Mouse (Mus musculus): ENCODE measurements around the gene Ankrd13b. TPM values are rescaled to one million over a fixed set of nuclear protein-coding genes. Genes with fewer than 3 reads are reported as not detected.
A peak's percentile ranks its signal among the peaks of the same experiment; 100 is the strongest.

Ankrd13b gene
- polyA plus RNA-seq, 1 experiment from 2014 or later = 11.6 TPM

DNA sequence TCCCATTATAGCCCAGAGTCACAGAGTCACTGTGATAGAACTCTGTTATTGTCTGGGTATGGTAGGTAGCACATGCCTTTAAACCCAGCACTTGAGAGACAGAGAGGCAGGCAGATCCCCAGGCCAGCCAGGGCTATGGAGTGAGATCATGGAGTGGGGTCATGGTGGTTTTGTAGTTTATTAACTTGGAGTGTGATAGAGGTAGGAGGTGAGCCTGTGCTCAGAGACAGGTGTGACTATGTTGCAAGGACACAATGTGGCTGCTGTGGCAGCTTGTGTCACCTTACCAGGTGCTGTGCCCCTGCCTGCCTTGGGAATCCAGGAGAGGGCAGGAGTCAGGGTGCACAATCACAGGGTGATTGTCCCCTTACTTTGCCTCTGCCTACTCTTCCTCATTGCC lies 6.0 kb upstream of the Ankrd13b start:
- peaks cover 14% of the 10 kb centered on the region for H3K36me3 ChIP-seq (ENCODE audit: control insufficient read depth, insufficient read depth, low read length)
- no peak overlapping the region for H3K9ac ChIP-seq (ENCODE audit: low read depth, low read length)
- no peak overlapping the region for H3K27ac ChIP-seq (replicated peaks; ENCODE audit: low read depth, low read length)
- no peak for DNase-seq (ENCODE audit: low spot score)
- no peak for ATAC-seq (ENCODE audit: low read depth)
- H3K9me3 ChIP-seq (ENCODE audit: control insufficient read depth, low read length) = no peaks in the 10 kb centered on the region
- no peak overlapping the region for H3K4me3 ChIP-seq (ENCODE audit: low read depth, low read length)
- peaks cover 30% of the 10 kb centered on the region for H3K4me1 ChIP-seq (ENCODE audit: control insufficient read depth, insufficient read depth, low read length)
- H3K4me2 ChIP-seq (ENCODE audit: low read depth, low read length) = peak overlapping the region; percentile 67; the same call in 1 of the 2 replicates
- no peaks in the 10 kb centered on the region for H3K27me3 ChIP-seq (replicated peaks; ENCODE audit: control insufficient read depth, insufficient read depth, low read length)

DNA sequence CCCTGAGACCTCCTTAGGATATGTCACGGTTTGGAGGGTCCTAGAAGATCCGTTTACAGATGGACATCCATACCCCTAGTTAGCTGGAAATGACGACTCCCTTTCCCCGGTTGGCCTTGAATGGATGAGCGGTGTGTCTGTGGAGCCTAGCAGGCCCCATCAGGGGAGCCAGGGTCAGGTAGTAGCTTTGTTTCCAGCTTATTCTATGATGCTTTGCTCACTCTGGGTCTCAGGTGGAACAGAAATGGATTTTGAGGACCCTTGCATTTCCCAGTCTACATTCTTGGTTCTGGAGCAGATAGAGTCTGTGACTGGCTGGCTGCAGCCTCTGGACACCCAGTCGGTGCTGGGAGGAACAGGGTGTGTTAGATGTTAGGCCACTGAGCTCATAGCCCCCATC lies 5.3 kb upstream of the Ankrd13b start:
- 67% methylated on average over 6 of the region's 6 CpGs for WGBS
- Histone ChIP-seq H3K36me3 (ENCODE audit: control insufficient read depth, insufficient read depth, low read length) (peaks cover 7% of the 10 kb centered on the region), H3K4me2 (ENCODE audit: low read depth, low read length) (peak overlapping the region; percentile 67), H3K27ac (replicated peaks; ENCODE audit: low read depth, low read length) (no peak overlapping the region), H3K4me3 (ENCODE audit: low read depth, low read length) (peak overlapping the region; percentile 86), H3K4me1 (ENCODE audit: control insufficient read depth, insufficient read depth, low read length) (peaks cover 36% of the 10 kb centered on the region), H3K27me3 (replicated peaks; ENCODE audit: control insufficient read depth, insufficient read depth, low read length) (no peaks in the 10 kb centered on the region), H3K9me3 (ENCODE audit: control insufficient read depth, low read length) (no peaks in the 10 kb centered on the region), H3K9ac (ENCODE audit: low read depth, low read length) (peak overlapping the region; percentile 90)
- no peak for ATAC-seq (ENCODE audit: low read depth)
- DNase-seq (ENCODE audit: low spot score) = no peak

DNA sequence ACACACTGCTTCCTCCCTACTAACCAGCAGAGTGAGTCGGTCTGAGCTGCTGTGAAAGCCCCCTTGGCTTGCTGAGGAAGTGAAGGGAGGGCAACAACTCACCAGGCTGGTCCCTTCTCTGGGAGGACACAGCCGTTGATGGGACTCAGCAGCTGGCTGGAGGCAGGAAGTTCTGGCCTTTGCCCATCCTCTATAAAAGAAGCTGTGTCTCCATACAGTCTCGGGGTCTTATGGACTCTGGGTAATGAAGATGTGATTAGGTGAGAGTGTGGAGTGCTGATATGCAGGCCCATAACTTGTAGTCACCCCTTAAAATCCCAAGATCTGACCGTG lies 4.8 kb upstream of the Ankrd13b start:
- ATAC-seq (ENCODE audit: low read depth) = no peak
- Histone ChIP-seq H3K4me2 (ENCODE audit: low read depth, low read length) (peak overlapping the region; percentile 67), H3K27ac (replicated peaks; ENCODE audit: low read depth, low read length) (peak overlapping the region; percentile 92; the same call in 1 of the 2 replicates), H3K4me3 (ENCODE audit: low read depth, low read length) (peak overlapping the region; percentile 86), H3K36me3 (ENCODE audit: control insufficient read depth, insufficient read depth, low read length) (peaks cover 2% of the 10 kb centered on the region; the same call in 1 of the 2 replicates), H3K4me1 (ENCODE audit: control insufficient read depth, insufficient read depth, low read length) (peaks cover 36% of the 10 kb centered on the region), H3K9ac (ENCODE audit: low read depth, low read length) (peak overlapping the region; percentile 90), H3K9me3 (ENCODE audit: control insufficient read depth, low read length) (no peaks in the 10 kb centered on the region), H3K27me3 (replicated peaks; ENCODE audit: control insufficient read depth, insufficient read depth, low read length) (no peaks in the 10 kb centered on the region)
- WGBS = 23% methylated on average over 4 of the region's 4 CpGs
- DNase-seq (ENCODE audit: low spot score) = no peak

- H3K4me1 ChIP-seq (ENCODE audit: control insufficient read depth, insufficient read depth, low read length) = peaks cover 37% of the 10 kb centered on the region
- H3K4me3 ChIP-seq (ENCODE audit: low read depth, low read length) = peak within 1 kb of the TSS; percentile 86
- peak within 1 kb of the TSS; percentile 92 for H3K27ac ChIP-seq (replicated peaks; ENCODE audit: low read depth, low read length)
- H3K9ac ChIP-seq (ENCODE audit: low read depth, low read length) = peak within 1 kb of the TSS; percentile 90
- ATAC-seq (ENCODE audit: low read depth) = no peak
- H3K27me3 ChIP-seq (replicated peaks; ENCODE audit: control insufficient read depth, insufficient read depth, low read length) = no peaks in the 10 kb centered on the region
- no peaks in the 10 kb centered on the region for H3K9me3 ChIP-seq (ENCODE audit: control insufficient read depth, low read length)
- no peaks in the 10 kb centered on the region for H3K36me3 ChIP-seq (ENCODE audit: control insufficient read depth, insufficient read depth, low read length)
- DNase-seq (ENCODE audit: low spot score) = no peak
- peak within 1 kb of the TSS; percentile 95 for H3K4me2 ChIP-seq (ENCODE audit: low read depth, low read length)
- WGBS = 1% methylated on average over 22 of the region's 74 CpGs
Observed at GRCm38 (mm10) chr11:77493512-77494343, 4.2 kb upstream of the Ankrd13b start, which contains the start of gene Git1. Git1 (plus strand) TSS chr11:77493562.

DNA sequence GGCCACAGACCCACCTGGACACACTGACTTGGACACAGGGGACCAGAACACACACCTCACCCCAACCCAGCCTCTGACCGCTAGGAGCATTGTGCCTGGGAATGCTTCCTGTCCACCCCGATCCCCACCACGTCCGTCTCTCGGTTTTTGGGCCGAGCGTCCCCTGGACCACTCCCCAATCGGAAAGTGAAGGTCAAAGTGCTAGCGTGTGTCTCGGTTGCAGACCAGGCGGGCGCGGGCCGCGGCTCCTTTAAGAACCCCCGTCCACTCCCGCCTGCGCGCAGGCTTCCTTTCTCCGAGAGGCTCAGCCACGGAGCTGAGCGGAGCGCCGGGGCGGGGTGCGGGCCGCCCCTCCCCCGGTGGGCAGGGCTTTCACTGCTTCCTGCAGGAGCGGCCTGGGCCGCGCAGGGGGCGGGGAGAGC lies 3.4 kb upstream of the Ankrd13b start:
- DNase-seq (ENCODE audit: low spot score) (peak; percentile 97), ATAC-seq (ENCODE audit: low read depth) (peak; percentile 79)
- WGBS = 0% methylated on average over 11 of the region's 32 CpGs
- H3K9ac ChIP-seq (ENCODE audit: low read depth, low read length) = peak overlapping the region; percentile 70
- H3K27me3 ChIP-seq (replicated peaks; ENCODE audit: control insufficient read depth, insufficient read depth, low read length) = no peaks in the 10 kb centered on the region
- H3K4me2 ChIP-seq (ENCODE audit: low read depth, low read length) = peak overlapping the region; percentile 95
- H3K4me3 ChIP-seq (ENCODE audit: low read depth, low read length) = peak overlapping the region; percentile 86
- H3K27ac ChIP-seq (replicated peaks; ENCODE audit: low read depth, low read length) = peak overlapping the region; percentile 92
- H3K9me3 ChIP-seq (ENCODE audit: control insufficient read depth, low read length) = no peaks in the 10 kb centered on the region
- H3K4me1 ChIP-seq (ENCODE audit: control insufficient read depth, insufficient read depth, low read length) = peaks cover 45% of the 10 kb centered on the region
- H3K36me3 ChIP-seq (ENCODE audit: control insufficient read depth, insufficient read depth, low read length) = no peaks in the 10 kb centered on the region

- H3K9ac ChIP-seq (ENCODE audit: low read depth, low read length) = peak overlapping the region; percentile 70
- peak; percentile 47 for DNase-seq (ENCODE audit: low spot score)
- under 1% methylated on average over 16 of the region's 18 CpGs for WGBS
- peak overlapping the region; percentile 86 for H3K4me3 ChIP-seq (ENCODE audit: low read depth, low read length)
- no peaks in the 10 kb centered on the region for H3K36me3 ChIP-seq (ENCODE audit: control insufficient read depth, insufficient read depth, low read length)
- H3K4me1 ChIP-seq (ENCODE audit: control insufficient read depth, insufficient read depth, low read length) = peaks cover 50% of the 10 kb centered on the region
- H3K27ac ChIP-seq (replicated peaks; ENCODE audit: low read depth, low read length) = peak overlapping the region; percentile 92
- no peaks in the 10 kb centered on the region for H3K27me3 ChIP-seq (replicated peaks; ENCODE audit: control insufficient read depth, insufficient read depth, low read length)
- no peaks in the 10 kb centered on the region for H3K9me3 ChIP-seq (ENCODE audit: control insufficient read depth, low read length)
- peak overlapping the region; percentile 95 for H3K4me2 ChIP-seq (ENCODE audit: low read depth, low read length)
- no peak for ATAC-seq (ENCODE audit: low read depth)
Observed at GRCm38 (mm10) chr11:77492311-77492871, 2.9 kb upstream of the Ankrd13b start.

DNA sequence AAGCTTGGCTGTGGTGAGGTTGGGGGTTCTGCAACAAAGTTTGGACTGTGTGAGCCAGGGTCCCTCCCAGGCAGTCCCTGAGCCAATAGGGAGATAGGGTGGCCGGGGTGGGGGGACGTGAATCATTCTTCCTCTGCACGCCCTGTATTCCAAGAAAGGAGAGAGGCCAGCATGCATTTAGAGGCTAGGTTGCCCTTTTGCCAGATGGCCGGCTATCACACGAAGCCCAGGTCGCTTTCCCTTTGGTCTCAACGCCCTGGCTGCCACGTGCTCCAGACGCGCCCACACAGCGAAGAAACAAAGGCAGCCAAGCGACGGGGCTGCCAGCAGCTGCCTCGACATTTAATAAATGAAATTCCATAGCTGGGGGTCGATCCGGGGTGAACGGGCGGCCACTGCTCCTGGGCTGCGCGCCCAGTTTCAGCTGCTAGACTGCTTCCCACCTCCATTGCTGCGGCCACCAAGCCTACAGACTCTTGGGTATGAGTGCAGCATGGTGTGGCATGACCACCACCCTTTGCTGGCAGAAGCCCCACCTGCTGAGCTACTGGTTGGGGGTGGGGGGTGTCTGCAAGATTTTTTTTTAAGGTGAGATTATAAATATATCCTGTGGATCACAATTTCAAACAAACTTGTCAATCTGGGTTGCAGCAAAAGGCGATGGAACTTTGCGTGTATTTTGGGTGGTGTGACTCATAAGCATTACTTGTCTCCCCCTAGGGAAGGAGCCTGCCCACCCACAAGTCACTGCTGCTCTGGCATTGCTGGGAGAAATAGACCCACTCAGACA lies 2.2 kb upstream of the Ankrd13b start:
- Histone ChIP-seq H3K9ac (ENCODE audit: low read depth, low read length) (peak overlapping the region; percentile 70), H3K4me1 (ENCODE audit: control insufficient read depth, insufficient read depth, low read length) (peaks cover 54% of the 10 kb centered on the region), H3K36me3 (ENCODE audit: control insufficient read depth, insufficient read depth, low read length) (no peaks in the 10 kb centered on the region), H3K9me3 (ENCODE audit: control insufficient read depth, low read length) (no peaks in the 10 kb centered on the region), H3K27me3 (replicated peaks; ENCODE audit: control insufficient read depth, insufficient read depth, low read length) (no peaks in the 10 kb centered on the region), H3K4me3 (ENCODE audit: low read depth, low read length) (peak overlapping the region; percentile 86), H3K27ac (replicated peaks; ENCODE audit: low read depth, low read length) (peak overlapping the region; percentile 92), H3K4me2 (ENCODE audit: low read depth, low read length) (peak overlapping the region; percentile 95)
- ATAC-seq (ENCODE audit: low read depth) = peak; percentile 81
- 0% methylated on average over 18 of the region's 23 CpGs for WGBS
- peak; percentile 93 for DNase-seq (ENCODE audit: low spot score)

DNA sequence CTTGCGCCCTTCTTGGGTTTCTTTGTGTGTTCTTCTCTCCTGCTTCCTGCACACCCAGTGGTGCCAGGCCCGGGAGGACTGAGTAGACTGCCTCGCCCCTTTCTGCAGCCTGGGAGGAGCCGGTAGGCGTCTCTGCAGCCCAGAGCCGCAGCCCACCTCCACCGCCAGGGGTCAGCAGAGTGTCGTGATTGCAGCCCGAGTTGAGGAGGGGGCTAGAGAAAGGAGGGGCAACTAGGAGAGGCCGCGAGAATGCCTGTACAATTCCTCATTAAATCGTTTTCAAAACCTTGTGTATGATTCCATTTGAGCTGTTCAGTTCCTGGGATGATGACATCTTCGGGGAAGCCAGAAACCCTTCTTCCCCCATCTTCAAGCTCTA lies 1.6 kb upstream of the Ankrd13b start:
- ATAC-seq (ENCODE audit: low read depth) (peak; percentile 80), DNase-seq (ENCODE audit: low spot score) (peak; percentile 96)
- Histone ChIP-seq H3K27ac (replicated peaks; ENCODE audit: low read depth, low read length) (peak overlapping the region; percentile 92), H3K27me3 (replicated peaks; ENCODE audit: control insufficient read depth, insufficient read depth, low read length) (no peaks in the 10 kb centered on the region), H3K4me2 (ENCODE audit: low read depth, low read length) (peak overlapping the region; percentile 95), H3K9ac (ENCODE audit: low read depth, low read length) (peak overlapping the region; percentile 70), H3K4me1 (ENCODE audit: control insufficient read depth, insufficient read depth, low read length) (peaks cover 55% of the 10 kb centered on the region), H3K9me3 (ENCODE audit: control insufficient read depth, low read length) (no peaks in the 10 kb centered on the region), H3K36me3 (ENCODE audit: control insufficient read depth, insufficient read depth, low read length) (no peaks in the 10 kb centered on the region), H3K4me3 (ENCODE audit: low read depth, low read length) (peak overlapping the region; percentile 86)
- WGBS = 0% methylated on average over 13 of the region's 13 CpGs
